Mouse (Mus musculus) myocyte (in vitro differentiated cells): ENCODE measurements around the gene Slc16a10. TPM values are rescaled to one million over a fixed set of nuclear protein-coding genes. Genes with fewer than 3 reads are reported as not detected.
"Not testable (repeated sequence)": the region's sequence is repeated elsewhere in the genome, so short reads cannot be mapped to it uniquely, and the experiment has no call there.

ENCODE experiments used
- H3K27me3 ChIP-seq: one replicate; pipeline ENCODE4 v1.6.1; 2011; ENCODE audit not compliant: control insufficient read depth, insufficient read depth, insufficient read length
- H3K36me3 ChIP-seq: one replicate; pipeline ENCODE4 v1.6.1; 2011; ENCODE audit not compliant: control insufficient read depth, insufficient read depth
- H3K4me2 ChIP-seq: one replicate; pipeline ENCODE4 v1.6.1; 2011; ENCODE audit warnings: low read depth, control low read depth
- H3K4me3 ChIP-seq: one replicate; pipeline ENCODE4 v1.5.1; 2011; ENCODE audit warnings: mild to moderate bottlenecking, control low read depth, moderate library complexity
- H3K79me2 ChIP-seq: one replicate; pipeline ENCODE4 v1.6.1; 2011; ENCODE audit not compliant: control insufficient read depth, insufficient read depth
- H3ac ChIP-seq: one replicate; pipeline ENCODE4 v1.6.1; 2011; ENCODE audit not compliant: control insufficient read depth, insufficient read length
- CEBPB ChIP-seq: IDR thresholded peaks from 2 replicates; pipeline ENCODE4 v1.6.1; 2011; ENCODE audit warnings: mild to moderate bottlenecking, moderate library complexity; ENCODE audit not compliant: poor library complexity, insufficient read depth, severe bottlenecking
- E2F4 ChIP-seq: IDR thresholded peaks from one replicate; pipeline ENCODE4 v1.6.1; 2011; ENCODE audit warnings: mild to moderate bottlenecking, control low read depth, moderate library complexity; ENCODE audit not compliant: insufficient read depth
- MAX ChIP-seq: IDR thresholded peaks from one replicate; pipeline ENCODE4 v1.6.1; 2011; ENCODE audit warnings: low read depth, mild to moderate bottlenecking, control low read depth
- MYOD1 ChIP-seq, 3 experiments: IDR thresholded peaks; one replicate each; pipeline ENCODE4 v1.6.1; 2011; ENCODE audit warnings: control low read depth in 2 of 3, low read depth in 2 of 3, mild to moderate bottlenecking in 2 of 3, moderate library complexity in 1 of 3; ENCODE audit not compliant: insufficient read length in 2 of 3, control insufficient read depth in 1 of 3
- MYOG ChIP-seq, 3 experiments: IDR thresholded peaks; one replicate each; pipeline ENCODE4 v1.6.1; 2011; ENCODE audit warnings: control low read depth in 2 of 3, low read depth in 2 of 3, mild to moderate bottlenecking in 2 of 3; ENCODE audit not compliant: insufficient read length in 2 of 3, control insufficient read depth in 1 of 3, insufficient read depth in 1 of 3
- POLR2A ChIP-seq: IDR thresholded peaks from one replicate; pipeline ENCODE4 v1.6.1; 2011; ENCODE audit warnings: low read depth, mild to moderate bottlenecking, control low read depth, moderate library complexity; ENCODE audit not compliant: insufficient read length
- POLR2AphosphoS2 ChIP-seq: IDR thresholded peaks from one replicate; pipeline ENCODE4 v1.6.1; 2011; ENCODE audit warnings: low read depth, control low read depth; ENCODE audit not compliant: insufficient read length
- REST ChIP-seq: IDR thresholded peaks from one replicate; pipeline ENCODE4 v1.6.1; 2011; ENCODE audit warnings: mild to moderate bottlenecking, control low read depth, moderate library complexity; ENCODE audit not compliant: insufficient read depth, insufficient read length
- SRF ChIP-seq: IDR thresholded peaks from one replicate; pipeline ENCODE4 v1.6.1; 2011; ENCODE audit warnings: low read depth; ENCODE audit not compliant: control insufficient read depth, insufficient read length
- TCF12 ChIP-seq: IDR thresholded peaks from one replicate; pipeline ENCODE4 v1.6.1; 2011; ENCODE audit warnings: mild to moderate bottlenecking, control low read depth; ENCODE audit not compliant: poor library complexity, insufficient read depth, severe bottlenecking
- TCF3 ChIP-seq: IDR thresholded peaks from one replicate; pipeline ENCODE4 v1.6.1; 2011; ENCODE audit warnings: low read depth, control low read depth; ENCODE audit not compliant: insufficient read length
- USF1 ChIP-seq: IDR thresholded peaks from one replicate; pipeline ENCODE4 v1.6.1; 2011; ENCODE audit warnings: low read depth, mild to moderate bottlenecking, control low read depth, moderate library complexity
- polyA plus RNA-seq: library from polyadenylated mRNA; unstranded; fragments of >200 nt; fragmentation: generic; extraction: Trizol; gene quantifications from one replicate; pipeline ENCODE4 v1.2.1, GENCODE M21; 2012; ENCODE audit warnings: missing spikeins

Gene Slc16a10
- polyA plus RNA-seq, 1 experiment, result 3.5 TPM

- Histone ChIP-seq H3K79me2 (no peaks in the 10 kb centered on the region), H3ac (no peak overlapping the region), H3K4me3 (no peak overlapping the region), H3K27me3 (peaks cover 7% of the 10 kb centered on the region), H3K36me3 (no peaks in the 10 kb centered on the region), H3K4me2 (no peak overlapping the region)
- TF ChIP-seq TCF12 (no peak), POLR2AphosphoS2 (no peak), MAX (no peak), TCF3 (no peak), POLR2A (no peak), E2F4 (no peak), REST (no peak), MYOD1 (IDR thresholded peaks at IDR 0.05; ENCODE audit: control insufficient read depth in 1 of 3, insufficient read length in 2 of 3, low read depth in 2 of 3) (no peak), SRF (no peak), MYOG (IDR thresholded peaks at IDR 0.05; ENCODE audit: control insufficient read depth in 1 of 3, insufficient read depth in 1 of 3, insufficient read length in 2 of 3, low read depth in 2 of 3) (no peak), USF1 (no peak), CEBPB (no peak)
Measured at GRCm38 (mm10) chr10:40020401-40020800, 121.7 kb downstream of the Slc16a10 start.

- no peaks in the 10 kb centered on the region for H3K36me3 ChIP-seq
- peaks cover 7% of the 10 kb centered on the region for H3K27me3 ChIP-seq
- no peak overlapping the region for H3K4me2 ChIP-seq
- no peak overlapping the region for H3K4me3 ChIP-seq
- H3K79me2 ChIP-seq, result no peaks in the 10 kb centered on the region
- TF ChIP-seq USF1, result no peak
- TF ChIP-seq CEBPB, result no peak
- TF ChIP-seq REST, result no peak
- TF ChIP-seq TCF12, result no peak
- TF ChIP-seq POLR2AphosphoS2, result no peak
- TF ChIP-seq MAX, result no peak
- H3ac ChIP-seq, result no peak overlapping the region
Measured at GRCm38 (mm10) chr10:40019492-40019891, 122.6 kb downstream of the Slc16a10 start.

DNA sequence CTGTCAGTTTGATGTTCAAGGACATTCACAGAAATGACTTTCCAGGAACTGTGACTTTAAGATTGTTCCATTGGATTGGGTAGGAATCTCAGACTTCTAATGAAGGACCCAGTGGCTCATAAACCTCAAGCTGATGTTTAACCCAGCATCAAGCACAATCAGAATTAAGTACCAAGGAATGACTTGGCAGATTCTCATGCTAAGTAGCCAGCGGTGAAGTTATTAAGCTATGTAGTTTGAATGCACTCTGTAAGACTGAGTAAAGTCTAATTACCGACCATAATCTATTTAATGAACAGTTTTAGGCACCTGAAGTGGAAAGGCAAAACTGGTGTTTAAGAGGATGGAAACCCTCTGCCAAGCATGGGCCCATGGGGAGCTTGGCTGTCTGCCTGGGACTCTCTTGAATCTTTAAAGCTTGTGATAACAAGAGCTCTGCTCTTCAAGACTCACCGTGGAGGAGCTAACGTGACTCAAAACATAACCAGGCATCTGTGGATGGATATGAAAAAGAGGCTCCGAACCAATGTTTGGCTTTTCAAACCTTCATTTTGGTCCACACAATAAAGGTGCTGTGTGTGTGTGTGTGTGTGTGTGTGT lies 123.7 kb downstream of the Slc16a10 start:
- Histone ChIP-seq H3K79me2 (no peaks in the 10 kb centered on the region), H3ac (no peak overlapping the region), H3K27me3 (peaks cover 7% of the 10 kb centered on the region), H3K4me2 (no peak overlapping the region), H3K36me3 (no peaks in the 10 kb centered on the region), H3K4me3 (no peak overlapping the region)
- no peak for TF ChIP-seq TCF3
- no peak for TF ChIP-seq MAX
- TF ChIP-seq MYOD1 (IDR thresholded peaks at IDR 0.05; ENCODE audit: control insufficient read depth in 1 of 3, insufficient read length in 2 of 3, low read depth in 2 of 3), result no peak
- TF ChIP-seq MYOG (IDR thresholded peaks at IDR 0.05; ENCODE audit: control insufficient read depth in 1 of 3, insufficient read depth in 1 of 3, insufficient read length in 2 of 3, low read depth in 2 of 3), result no peak
- TF ChIP-seq SRF, result no peak
- TF ChIP-seq POLR2AphosphoS2, result no peak
- no peak for TF ChIP-seq POLR2A
- TF ChIP-seq E2F4, result no peak
- TF ChIP-seq REST, result no peak
- TF ChIP-seq TCF12, result no peak
- TF ChIP-seq CEBPB, result no peak
- no peak for TF ChIP-seq USF1

DNA sequence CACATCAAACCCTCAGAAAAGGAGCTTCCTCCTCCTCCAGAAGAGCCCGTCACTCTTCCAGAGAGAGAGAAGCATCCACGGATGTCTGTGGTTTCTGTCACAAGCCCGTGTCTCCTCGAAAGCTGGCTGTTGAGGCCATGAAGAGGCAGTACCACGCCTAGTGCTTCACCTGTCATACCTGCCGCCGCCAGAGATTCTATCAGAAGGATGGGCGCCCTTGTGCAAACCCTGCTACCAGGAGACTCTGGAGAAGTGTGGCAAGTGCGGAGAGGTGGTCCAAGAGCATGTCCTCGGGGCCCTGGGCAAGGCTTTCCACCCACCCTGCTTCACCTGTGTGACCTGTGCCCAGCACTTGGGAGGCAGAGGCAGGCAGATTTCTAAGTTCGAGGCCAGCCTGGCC lies 132.5 kb downstream of the Slc16a10 start:
- Histone ChIP-seq H3K79me2 (no peaks in the 10 kb centered on the region), H3K4me2 (no peak overlapping the region), H3K27me3 (peaks cover 6% of the 10 kb centered on the region), H3K36me3 (no peaks in the 10 kb centered on the region), H3ac (no peak overlapping the region), H3K4me3 (no peak overlapping the region)
- TF ChIP-seq TCF3, result no peak
- TF ChIP-seq SRF, result no peak
- no peak for TF ChIP-seq MYOG (IDR thresholded peaks at IDR 0.05; ENCODE audit: control insufficient read depth in 1 of 3, insufficient read depth in 1 of 3, insufficient read length in 2 of 3, low read depth in 2 of 3)
- TF ChIP-seq E2F4, result no peak
- no peak for TF ChIP-seq MAX
- TF ChIP-seq POLR2A, result no peak
- no peak for TF ChIP-seq TCF12
- no peak for TF ChIP-seq USF1
- TF ChIP-seq MYOD1 (IDR thresholded peaks at IDR 0.05; ENCODE audit: control insufficient read depth in 1 of 3, insufficient read length in 2 of 3, low read depth in 2 of 3), result no peak
- no peak for TF ChIP-seq REST
- TF ChIP-seq POLR2AphosphoS2, result no peak
- no peak for TF ChIP-seq CEBPB

DNA sequence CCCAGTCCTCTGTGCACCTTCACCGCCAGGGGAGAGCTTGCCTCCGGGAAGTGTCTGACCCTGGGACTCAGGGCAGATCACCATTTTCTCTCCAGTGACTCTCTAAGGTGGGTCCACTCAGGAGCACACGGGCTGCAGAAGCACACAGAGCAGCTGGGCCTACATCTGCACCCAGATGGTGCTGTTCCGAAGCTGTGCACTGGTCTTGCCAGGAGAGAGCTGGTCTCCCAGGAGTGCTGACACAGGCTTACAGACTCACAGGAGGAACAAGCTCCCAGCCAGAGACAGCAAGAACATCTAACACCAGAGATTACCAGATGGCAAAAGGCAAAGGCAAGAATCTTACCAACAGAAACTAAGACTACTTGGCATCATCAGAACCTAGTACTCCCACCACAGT lies 133.2 kb downstream of the Slc16a10 start:
- H3ac ChIP-seq, H3K79me2 ChIP-seq, H3K27me3 ChIP-seq, H3K4me3 ChIP-seq, H3K4me2 ChIP-seq, H3K36me3 ChIP-seq: not testable (repeated sequence)

DNA sequence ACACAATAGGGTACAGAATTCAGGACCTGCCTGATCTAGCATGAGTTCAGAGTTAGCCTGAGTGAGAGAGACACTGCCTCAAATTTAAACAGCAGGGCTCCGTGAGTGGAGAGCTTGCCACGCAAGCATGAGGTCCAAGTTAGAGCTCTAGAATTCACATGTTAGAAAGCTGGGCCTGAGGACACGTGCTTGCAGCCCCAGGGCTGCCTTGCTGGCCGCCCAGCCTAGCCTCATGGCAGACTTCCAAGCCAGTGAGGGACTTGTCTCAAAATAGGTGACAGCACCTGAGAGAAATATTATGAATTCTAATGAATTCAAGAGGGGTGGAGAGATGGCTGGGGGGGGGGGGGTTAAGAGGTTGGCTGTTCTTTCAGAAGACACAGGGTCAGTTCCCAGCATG lies 134.1 kb downstream of the Slc16a10 start:
- H3K36me3 ChIP-seq, result no peaks in the 10 kb centered on the region
- H3K79me2 ChIP-seq, result no peaks in the 10 kb centered on the region
- no peak overlapping the region for H3ac ChIP-seq
- TF ChIP-seq MYOG (IDR thresholded peaks at IDR 0.05; ENCODE audit: control insufficient read depth in 1 of 3, insufficient read depth in 1 of 3, insufficient read length in 2 of 3, low read depth in 2 of 3) (no peak), E2F4 (no peak), POLR2A (no peak), SRF (no peak), MYOD1 (IDR thresholded peaks at IDR 0.05; ENCODE audit: control insufficient read depth in 1 of 3, insufficient read length in 2 of 3, low read depth in 2 of 3) (no peak), MAX (no peak), USF1 (no peak), POLR2AphosphoS2 (no peak), TCF3 (no peak), CEBPB (no peak), TCF12 (no peak), REST (no peak)
- H3K4me2 ChIP-seq, result no peak overlapping the region
- peaks cover 6% of the 10 kb centered on the region for H3K27me3 ChIP-seq
- H3K4me3 ChIP-seq, result no peak overlapping the region
